Mouse (Mus musculus): ENCODE measurements around the gene Gm3417.
"Not testable (repeated sequence)": the region's sequence is repeated elsewhere in the genome, so short reads cannot be mapped to it uniquely, and the experiment has no call there.

GRCm38 (mm10) chr17:15009088-15009487 is 30.5 kb upstream of the Gm3417 start:
- TF ChIP-seq CTCF, EP300 (IDR thresholded peaks at IDR 0.05; ENCODE audit: low read depth): not testable (repeated sequence)

Data from heart, postnatal 0 days (tissue).